Mouse (Mus musculus): Measurements from ENCODE around the gene Igfbp7. TPM values are rescaled to one million over a fixed set of nuclear protein-coding genes. Genes with fewer than 3 reads are reported as not detected.

The Igfbp7 gene
- total RNA-seq, 2 experiments from 2014 or later, result 53.8 to 54.4 TPM

GRCm38 (mm10) chr5:77307821-77308553, 99.9 kb downstream of the Igfbp7 start:
- intact Hi-C loops (cut with DNase I), result no loop called here

GRCm38 (mm10) chr5:77301296-77301903, 106.4 kb downstream of the Igfbp7 start:
- intact Hi-C loops (cut with DNase I), result no loop called here
- DNase-seq (ENCODE audit: extremely low spot score in 1 of 2, low spot score in 2 of 2), result no peak

More at GRCm38 (mm10) chr5:77307821-77308553, 99.9 kb downstream of the Igfbp7 start:
- DNase-seq (ENCODE audit: extremely low spot score in 1 of 2, low spot score in 2 of 2), result no peak

GRCm38 (mm10) chr5:77299486-77299885, 108.4 kb downstream of the Igfbp7 start:
- DNase-seq (ENCODE audit: extremely low spot score in 1 of 2, low spot score in 2 of 2), result no peak
- intact Hi-C loops (cut with DNase I), result no loop called here

Other genes with a start within 250 kb of the Igfbp7 start
- not detected for gene Spink2, start 196.6 kb downstream of the Igfbp7 start, total RNA-seq (2021)
- 1 to 10 TPM; 4.2 to 5.0 TPM for gene Rest, start 142.6 kb downstream of the Igfbp7 start, total RNA-seq (2021)
- 10 to 100 TPM; 23.3 to 27.5 TPM for gene Noa1, start 98.0 kb downstream of the Igfbp7 start, total RNA-seq (2021)
- 10 to 100 TPM; 50.9 to 54.2 TPM for gene Polr2b, start 97.9 kb downstream of the Igfbp7 start, total RNA-seq (2021)